Mouse (Mus musculus): ENCODE measurements around the gene Dnaja3. TPM values are rescaled to one million over a fixed set of nuclear protein-coding genes. Genes with fewer than 3 reads are reported as not detected.
"Not testable (repeated sequence)": the region's sequence is repeated elsewhere in the genome, so short reads cannot be mapped to it uniquely, and the experiment has no call there.

The Dnaja3 gene
- polyA plus RNA-seq, 1 experiment from 2014 or later: 74.2 TPM

GRCm38 (mm10) chr16:4739994-4740393, 100.2 kb downstream of the Dnaja3 start:
- H3K9me3 ChIP-seq (replicated peaks): no peaks in the 10 kb centered on the region
- no peak overlapping the region for H3K4me2 ChIP-seq
- H3K4me3 ChIP-seq: no peak overlapping the region
- no peak overlapping the region for H3K9ac ChIP-seq
- WGBS (ENCODE audit: insufficient replicate concordance): 68% methylated on average over 2 of the region's 2 CpGs
- H3K27me3 ChIP-seq (replicated peaks): no peaks in the 10 kb centered on the region
- no peak overlapping the region for H3K27ac ChIP-seq
- H3K4me1 ChIP-seq: no peaks in the 10 kb centered on the region
- H3K36me3 ChIP-seq: peaks cover 20% of the 10 kb centered on the region
- no peak for ATAC-seq

GRCm38 (mm10) chr16:4742186-4742585, 102.4 kb downstream of the Dnaja3 start:
- Histone ChIP-seq H3K4me2 (no peak overlapping the region), H3K27me3 (replicated peaks) (no peaks in the 10 kb centered on the region), H3K4me3 (no peak overlapping the region), H3K4me1 (no peaks in the 10 kb centered on the region), H3K36me3 (peaks cover 17% of the 10 kb centered on the region), H3K9ac (no peak overlapping the region), H3K27ac (no peak overlapping the region), H3K9me3 (replicated peaks) (no peaks in the 10 kb centered on the region)
- ATAC-seq: no peak
- 87% methylated on average over 1 of the region's 1 CpGs for WGBS (ENCODE audit: insufficient replicate concordance)

GRCm38 (mm10) chr16:4752155-4752554, 112.4 kb downstream of the Dnaja3 start:
- Histone ChIP-seq H3K9me3 (replicated peaks) (no peaks in the 10 kb centered on the region), H3K4me1 (peaks cover 10% of the 10 kb centered on the region), H3K36me3 (peaks cover 4% of the 10 kb centered on the region), H3K4me3 (no peak overlapping the region), H3K9ac (no peak overlapping the region), H3K4me2 (no peak overlapping the region), H3K27ac (no peak overlapping the region), H3K27me3 (replicated peaks) (no peaks in the 10 kb centered on the region)
- 82% methylated on average over 3 of the region's 3 CpGs for WGBS (ENCODE audit: insufficient replicate concordance)
- no peak for ATAC-seq

GRCm38 (mm10) chr16:4754045-4754444, 114.3 kb downstream of the Dnaja3 start:
- H3K4me1 ChIP-seq: peaks cover 17% of the 10 kb centered on the region
- H3K27ac ChIP-seq: no peak overlapping the region
- no peak overlapping the region for H3K9ac ChIP-seq
- H3K36me3 ChIP-seq: peaks cover 4% of the 10 kb centered on the region
- H3K4me2 ChIP-seq: no peak overlapping the region
- no peak for ATAC-seq
- H3K27me3 ChIP-seq (replicated peaks): no peaks in the 10 kb centered on the region
- WGBS (ENCODE audit: insufficient replicate concordance): 77% methylated on average over 3 of the region's 3 CpGs
- H3K9me3 ChIP-seq (replicated peaks): no peaks in the 10 kb centered on the region
- H3K4me3 ChIP-seq: no peak overlapping the region

GRCm38 (mm10) chr16:4756660-4757335, 117.0 kb downstream of the Dnaja3 start:
- not testable (repeated sequence) for H3K9me3 ChIP-seq (replicated peaks); H3K36me3 ChIP-seq; H3K27me3 ChIP-seq (replicated peaks)
- 5% methylated on average over 35 of the region's 42 CpGs for WGBS (ENCODE audit: insufficient replicate concordance)
- peak overlapping the region; percentile 63 for H3K9ac ChIP-seq
- peak overlapping the region; percentile 59 for H3K4me2 ChIP-seq
- H3K4me3 ChIP-seq: peak overlapping the region; percentile 55
- peak; percentile 82 for ATAC-seq
- H3K27ac ChIP-seq: peak overlapping the region; percentile 58; the same call in 1 of the 2 replicates
- peaks cover 17% of the 10 kb centered on the region for H3K4me1 ChIP-seq

Other genes with a start within 250 kb of the Dnaja3 start
- gene Adcy9, start 219.5 kb upstream of the Dnaja3 start, polyA plus RNA-seq (2016; fragmentation: Nextera tagmentation; extraction: Ambion mirVana): 1.1 and 1.6 TPM in 2 replicates
- 5.1 and 5.6 TPM in 2 replicates for gene Srl, start 98.2 kb upstream of the Dnaja3 start, polyA plus RNA-seq (2016; fragmentation: Nextera tagmentation; extraction: Ambion mirVana)
- 13.3 and 14.3 TPM in 2 replicates for gene Tfap4, start 80.1 kb upstream of the Dnaja3 start, polyA plus RNA-seq (2016; fragmentation: Nextera tagmentation; extraction: Ambion mirVana)
- gene Glis2, start 45.3 kb upstream of the Dnaja3 start, polyA plus RNA-seq (2016; fragmentation: Nextera tagmentation; extraction: Ambion mirVana): 6.1 and 7.3 TPM in 2 replicates
- 76.2 and 81.9 TPM in 2 replicates for gene Pam16, start 15.0 kb upstream of the Dnaja3 start, polyA plus RNA-seq (2016; fragmentation: Nextera tagmentation; extraction: Ambion mirVana)
- gene Vasn, start within 50 bp of the Dnaja3 start, polyA plus RNA-seq (2016; fragmentation: Nextera tagmentation; extraction: Ambion mirVana): 4.7 and 5.0 TPM in 2 replicates
- gene Coro7, start 39.8 kb downstream of the Dnaja3 start, polyA plus RNA-seq (2016; fragmentation: Nextera tagmentation; extraction: Ambion mirVana): 11.3 and 11.9 TPM in 2 replicates
- 50.0 and 53.0 TPM in 2 replicates for gene Nmral1, start 79.4 kb downstream of the Dnaja3 start, polyA plus RNA-seq (2016; fragmentation: Nextera tagmentation; extraction: Ambion mirVana)
- gene Hmox2, start 86.4 kb downstream of the Dnaja3 start, polyA plus RNA-seq (2016; fragmentation: Nextera tagmentation; extraction: Ambion mirVana): 40.9 and 42.5 TPM in 2 replicates
- gene Cdip1, start 150.3 kb downstream of the Dnaja3 start, polyA plus RNA-seq (2016; fragmentation: Nextera tagmentation; extraction: Ambion mirVana): 24.9 and 25.7 TPM in 2 replicates
- 0.13 and 0.16 TPM in 2 replicates for gene 4930562C15Rik, start 195.4 kb downstream of the Dnaja3 start, polyA plus RNA-seq (2016; fragmentation: Nextera tagmentation; extraction: Ambion mirVana)
- gene Ubald1, start 240.3 kb downstream of the Dnaja3 start, polyA plus RNA-seq (2016; fragmentation: Nextera tagmentation; extraction: Ambion mirVana): 14.7 and 16.8 TPM in 2 replicates
- 29.8 and 31.1 TPM in 2 replicates for gene Mgrn1, start 246.3 kb downstream of the Dnaja3 start, polyA plus RNA-seq (2016; fragmentation: Nextera tagmentation; extraction: Ambion mirVana)